In genomic region chr5:138193771-138194727, GRCm38 (mm10) we compare ENCODE assay signal across 8 mouse cellular contexts. TPM values are rescaled to one million over a fixed set of nuclear protein-coding genes. Genes with fewer than 3 reads are reported as not detected.
DNase-seq lines count a peak whose midpoint lies in the region; ATAC-seq lines count a peak whose summit lies in the region.

TSS of gene Mblac1 (plus strand) at chr5:138194314.

- H3K9me3 ChIP-seq in hindbrain, embryonic 16.5 days (ENCODE audit: control insufficient read depth, low read length): no peaks in the 10 kb centered on the region
- H3K9me3 ChIP-seq in megakaryocyte, embryonic 14.5 days: no peaks in the 10 kb centered on the region

- H3K36me3 ChIP-seq in hindbrain, embryonic 16.5 days (ENCODE audit: control insufficient read depth, insufficient read depth, low read length): peaks cover 7% of the 10 kb centered on the region
- H3K36me3 ChIP-seq in megakaryocyte, embryonic 14.5 days (replicated peaks; ENCODE audit: low read length): peaks cover 35% of the 10 kb centered on the region

- peak within 1 kb of the TSS; percentile 89 for H3K27ac ChIP-seq in hindbrain, embryonic 16.5 days (ENCODE audit: low read depth, low read length)

- peak within 1 kb of the TSS; percentile 63 for H3K4me3 ChIP-seq in hindbrain, embryonic 16.5 days (ENCODE audit: low read length)
- H3K4me3 ChIP-seq in megakaryocyte, embryonic 14.5 days (replicated peaks): peak within 1 kb of the TSS; percentile 97

- WGBS in hindbrain, embryonic 16.5 days: 7% methylated on average over 51 of the region's 54 CpGs

- H3K4me1 ChIP-seq in hindbrain, embryonic 16.5 days (ENCODE audit: control insufficient read depth, insufficient read depth, low read depth, low read length): peaks cover 14% of the 10 kb centered on the region
- H3K4me1 ChIP-seq in megakaryocyte, embryonic 14.5 days: peaks cover 29% of the 10 kb centered on the region

- H3K9ac ChIP-seq in hindbrain, embryonic 16.5 days (ENCODE audit: low read depth, low read length): peak within 1 kb of the TSS; percentile 90

- peak; percentile 84 for ATAC-seq in hindbrain, embryonic 16.5 days

- peak; percentile 67 for DNase-seq in T-cell, adult 2 months (ENCODE audit: low spot score)
- peak; percentile 90 to 92 for DNase-seq in cerebellum, postnatal 25 days
- peak; percentile 86 to 88 for DNase-seq in frontal cortex, postnatal 36 days (ENCODE audit: low spot score in 2 of 2)
- peak; percentile 72 to 75 for DNase-seq in left cerebral cortex, adult 8-10 months (ENCODE audit: low spot score in 2 of 2)
- peak; percentile 83 to 84 for DNase-seq in right cerebral cortex, postnatal 10 days (ENCODE audit: low spot score in 2 of 2)
- DNase-seq in urinary bladder, postnatal 25 days (ENCODE audit: low spot score): peak; percentile 77

- H3K4me2 ChIP-seq in hindbrain, embryonic 16.5 days (ENCODE audit: low read length): peak within 1 kb of the TSS; percentile 89

- H3K27me3 ChIP-seq in hindbrain, embryonic 16.5 days (replicated peaks; ENCODE audit: control insufficient read depth, insufficient read depth, low read length): no peaks in the 10 kb centered on the region
- peaks cover 5% of the 10 kb centered on the region for H3K27me3 ChIP-seq in megakaryocyte, embryonic 14.5 days (replicated peaks)

RNA-seq across cellular contexts. Expression of gene Mblac1, which starts in this region (rescaled TPM):
- polyA plus RNA-seq in hindbrain, embryonic 16.5 days (2015; fragmentation: Nextera tagmentation; extraction: Ambion mirVana): 12.8 and 14.5 TPM in 2 replicates
- total RNA-seq in left cerebral cortex, adult 8-10 months (2022): 1 to 10 TPM; 7.4 to 9.1 (median 8.5) TPM
- polyA plus RNA-seq in megakaryocyte, embryonic 14.5 days (2012; ENCODE audit: insufficient read depth, low replicate concordance): 3.8 TPM in 1 of 2 replicates, not detected in the other

Comparison
In these comparisons a context has a peak if more than half of its experiments do, and no peak if none do; other contexts are left out.
1. Peak in every context shown above with its lines: DNase-seq, ATAC-seq, H3K4me3 ChIP-seq and H3K27ac ChIP-seq.